Mouse (Mus musculus): Measurements from ENCODE around the gene Hoxd1.

GRCm38 (mm10) chr2:74724244-74725015 is 38.4 kb upstream of the Hoxd1 start:
- TF ChIP-seq EP300 (IDR thresholded peaks at IDR 0.05; ENCODE audit: insufficient read depth, low read depth, low read length) (no peak), CTCF (IDR thresholded peaks at IDR 0.05) (no peak)
